Mouse (Mus musculus): ENCODE results near the gene Fto. TPM values are rescaled to one million over a fixed set of nuclear protein-coding genes. Genes with fewer than 3 reads are reported as not detected.

Gene Fto
- polyA plus RNA-seq, 1 experiment from 2014 or later: 16.4 TPM

- Histone ChIP-seq H3K4me3 (replicated peaks) (no peak overlapping the region), H3K4me1 (replicated peaks) (no peaks in the 10 kb centered on the region), H3K27ac (no peak overlapping the region), H3K4me2 (no peak overlapping the region), H3K36me3 (0 out of 2 replicates have a peak, but pooled peaks cover 10% of the 10 kb centered on the region), H3K9me3 (replicated peaks) (no peaks in the 10 kb centered on the region), H3K27me3 (no peaks in the 10 kb centered on the region), H3K9ac (no peak overlapping the region)
- ATAC-seq (ENCODE audit: low read depth): no peak
- WGBS (ENCODE audit: insufficient replicate concordance): 84% methylated on average over 10 of the region's 10 CpGs
- DNase-seq: no peak
Observed at GRCm38 (mm10) chr8:91488784-91489450, 175.6 kb downstream of the Fto start.

- H3K4me1 ChIP-seq (replicated peaks): 0 out of 2 replicates have a peak, but pooled peaks cover 4% of the 10 kb centered on the region
- H3K27ac ChIP-seq: no peak overlapping the region
- DNase-seq: no peak
- no peaks in the 10 kb centered on the region for H3K27me3 ChIP-seq
- H3K9ac ChIP-seq: no peak overlapping the region
- no peak for ATAC-seq (ENCODE audit: low read depth)
- 68% methylated on average over 5 of the region's 5 CpGs for WGBS (ENCODE audit: insufficient replicate concordance)
- no peak overlapping the region for H3K4me3 ChIP-seq (replicated peaks)
- H3K4me2 ChIP-seq: no peak overlapping the region
- H3K9me3 ChIP-seq (replicated peaks): no peaks in the 10 kb centered on the region
- 0 out of 2 replicates have a peak, but pooled peaks cover 7% of the 10 kb centered on the region for H3K36me3 ChIP-seq
Observed at GRCm38 (mm10) chr8:91490065-91490464, 176.7 kb downstream of the Fto start.

DNA sequence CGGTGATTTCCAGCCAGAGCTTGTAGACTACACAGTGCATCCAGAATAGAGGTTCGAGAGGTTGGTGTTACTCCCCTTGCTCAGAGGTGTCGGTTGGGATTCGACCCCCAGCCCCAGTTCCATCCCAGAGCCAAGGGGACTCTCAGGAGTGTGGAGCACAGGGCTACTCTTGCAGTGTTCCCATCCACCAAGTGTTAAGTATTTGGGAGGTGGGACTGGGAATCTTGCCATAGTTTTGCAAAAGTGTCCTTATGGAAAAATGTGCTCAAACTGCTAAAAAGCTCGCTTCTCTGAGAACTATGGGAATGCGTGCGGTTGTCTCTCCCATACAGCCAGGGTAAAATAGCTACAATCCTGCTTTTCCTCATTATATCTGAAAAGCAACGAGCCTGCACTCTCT lies 180.0 kb downstream of the Fto start:
- no peaks in the 10 kb centered on the region for H3K9me3 ChIP-seq (replicated peaks)
- no peak overlapping the region for H3K9ac ChIP-seq
- no peaks in the 10 kb centered on the region for H3K27me3 ChIP-seq
- peaks cover 5% of the 10 kb centered on the region; the same call in 1 of the 2 replicates for H3K4me1 ChIP-seq (replicated peaks)
- no peak for DNase-seq
- 78% methylated on average over 8 of the region's 8 CpGs for WGBS (ENCODE audit: insufficient replicate concordance)
- no peak overlapping the region for H3K4me3 ChIP-seq (replicated peaks)
- H3K36me3 ChIP-seq: no peaks in the 10 kb centered on the region
- no peak overlapping the region for H3K27ac ChIP-seq
- no peak for ATAC-seq (ENCODE audit: low read depth)
- no peak overlapping the region for H3K4me2 ChIP-seq

DNA sequence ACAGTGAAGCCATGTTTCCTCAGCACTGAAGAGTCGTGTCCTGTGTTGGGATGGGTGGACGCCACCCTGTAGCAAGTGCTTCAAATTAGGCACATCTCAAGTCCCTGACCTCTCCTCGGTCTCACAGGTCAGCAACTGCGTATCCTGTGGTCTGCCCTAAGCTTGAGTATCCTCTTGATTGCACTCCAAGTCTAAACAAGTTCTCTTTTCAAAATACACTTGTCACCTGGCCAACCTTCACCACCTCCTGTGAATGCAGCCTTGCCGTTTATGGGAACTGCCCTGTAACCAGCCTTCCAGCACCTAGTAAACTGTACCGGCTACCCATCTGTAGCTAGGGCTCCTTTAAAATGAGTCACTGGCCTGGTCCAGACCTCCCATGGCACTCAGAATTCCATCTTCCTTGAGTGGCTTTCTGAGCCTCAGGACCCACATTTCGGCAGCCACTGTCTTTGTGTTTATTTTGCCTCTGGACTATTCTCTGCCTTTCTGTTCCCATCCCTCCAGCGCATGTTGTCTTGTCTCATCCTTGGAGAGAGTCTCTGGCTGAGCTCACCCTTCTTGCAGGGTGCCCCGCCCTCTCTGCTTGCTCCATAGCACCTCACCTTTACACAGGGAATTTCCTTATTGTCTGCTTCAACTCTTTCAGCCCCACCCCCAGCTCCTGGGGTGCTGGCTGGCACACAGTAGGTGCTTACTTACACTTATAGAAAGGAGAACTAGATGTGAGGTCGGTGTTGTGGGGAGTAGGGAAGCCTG lies 181.4 kb downstream of the Fto start:
- Histone ChIP-seq H3K4me1 (replicated peaks) (peaks cover 5% of the 10 kb centered on the region; the same call in 1 of the 2 replicates), H3K9me3 (replicated peaks) (no peaks in the 10 kb centered on the region), H3K27me3 (no peaks in the 10 kb centered on the region), H3K9ac (no peak overlapping the region), H3K4me3 (replicated peaks) (no peak overlapping the region), H3K36me3 (no peaks in the 10 kb centered on the region), H3K27ac (no peak overlapping the region), H3K4me2 (no peak overlapping the region)
- ATAC-seq (ENCODE audit: low read depth) (no peak), DNase-seq (no peak)
- WGBS (ENCODE audit: insufficient replicate concordance): 66% methylated on average over 10 of the region's 10 CpGs

DNA sequence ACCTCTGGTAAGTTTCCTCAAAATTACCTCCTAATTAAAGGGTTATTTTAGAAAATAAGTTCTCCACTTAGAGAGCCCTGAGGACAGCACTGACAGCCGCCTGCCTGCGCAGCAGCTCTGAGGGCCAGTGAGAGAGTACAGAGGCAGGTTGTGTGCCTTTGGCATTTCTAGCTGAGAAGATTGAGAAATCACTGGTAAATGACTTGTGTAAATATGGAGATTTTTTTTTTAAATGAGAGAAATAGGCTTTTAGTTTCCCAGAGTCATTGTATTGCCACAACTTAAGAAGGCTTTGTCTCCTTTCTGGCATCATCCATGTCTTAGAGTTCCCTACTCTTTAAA lies 181.9 kb downstream of the Fto start:
- Histone ChIP-seq H3K4me1 (replicated peaks) (peaks cover 5% of the 10 kb centered on the region; the same call in 1 of the 2 replicates), H3K9ac (no peak overlapping the region), H3K27ac (no peak overlapping the region), H3K4me3 (replicated peaks) (no peak overlapping the region), H3K4me2 (no peak overlapping the region), H3K9me3 (replicated peaks) (no peaks in the 10 kb centered on the region), H3K36me3 (no peaks in the 10 kb centered on the region), H3K27me3 (no peaks in the 10 kb centered on the region)
- ATAC-seq (ENCODE audit: low read depth) (no peak), DNase-seq (no peak)
- WGBS (ENCODE audit: insufficient replicate concordance): 71% methylated on average over 2 of the region's 2 CpGs

DNA sequence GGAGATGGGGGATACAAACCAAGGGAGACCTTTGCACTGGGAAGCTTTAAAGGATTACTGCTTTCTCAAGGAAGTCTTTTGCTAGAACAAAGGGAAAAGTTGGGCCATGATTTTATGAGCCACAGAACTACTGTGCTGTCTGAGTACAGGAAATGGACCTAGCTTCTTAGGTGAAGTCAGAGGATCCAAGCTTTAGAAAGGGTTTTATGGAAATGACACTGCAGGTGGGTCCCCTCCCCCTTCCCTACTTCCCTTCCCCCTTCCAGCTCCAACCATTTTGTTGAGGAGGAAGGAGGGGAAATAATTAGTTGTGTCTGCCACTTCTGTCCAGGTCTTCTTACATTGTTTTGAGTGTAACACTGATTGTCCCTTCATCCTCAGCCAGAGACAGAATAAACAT lies 182.7 kb downstream of the Fto start:
- ATAC-seq (ENCODE audit: low read depth): no peak

GRCm38 (mm10) chr8:91496936-91497335 lies 183.6 kb downstream of the Fto start:
- no peaks in the 10 kb centered on the region for H3K9me3 ChIP-seq (replicated peaks)
- H3K4me2 ChIP-seq: no peak overlapping the region
- H3K27ac ChIP-seq: no peak overlapping the region
- 25% methylated on average over 7 of the region's 7 CpGs for WGBS (ENCODE audit: insufficient replicate concordance)
- no peak overlapping the region for H3K9ac ChIP-seq
- H3K27me3 ChIP-seq: no peaks in the 10 kb centered on the region
- no peak for ATAC-seq (ENCODE audit: low read depth)
- no peak overlapping the region for H3K4me3 ChIP-seq (replicated peaks)
- H3K4me1 ChIP-seq (replicated peaks): peaks cover 5% of the 10 kb centered on the region; the same call in 1 of the 2 replicates
- DNase-seq: no peak
- H3K36me3 ChIP-seq: no peaks in the 10 kb centered on the region

More for the DNA sequence above, 182.7 kb downstream of the Fto start:
- H3K27ac ChIP-seq: no peak overlapping the region
- DNase-seq: no peak
- no peak overlapping the region for H3K4me3 ChIP-seq (replicated peaks)
- no peaks in the 10 kb centered on the region for H3K36me3 ChIP-seq
- no peak overlapping the region for H3K9ac ChIP-seq
- no peaks in the 10 kb centered on the region for H3K9me3 ChIP-seq (replicated peaks)
- H3K4me2 ChIP-seq: no peak overlapping the region
- no peaks in the 10 kb centered on the region for H3K27me3 ChIP-seq
- peaks cover 5% of the 10 kb centered on the region; the same call in 1 of the 2 replicates for H3K4me1 ChIP-seq (replicated peaks)

DNA sequence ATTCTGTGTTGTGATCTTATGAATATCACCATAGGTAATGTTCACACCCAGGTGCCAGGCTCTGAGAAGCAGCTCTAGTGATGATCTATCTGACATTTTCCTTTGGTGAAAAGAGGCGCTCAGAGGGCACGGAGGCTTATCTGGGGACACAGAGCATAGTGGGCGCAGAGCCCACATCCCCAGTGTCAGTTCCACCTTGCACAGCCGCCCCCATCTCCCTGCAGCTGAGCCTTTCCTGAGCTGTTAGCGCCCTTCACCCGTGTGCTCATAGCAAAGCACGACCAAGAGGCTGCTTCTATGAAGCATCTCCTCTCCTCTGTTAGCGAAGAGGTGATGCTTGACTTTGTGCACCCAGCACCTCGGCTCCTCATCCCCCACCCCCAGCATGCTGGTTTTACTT lies 185.3 kb downstream of the Fto start:
- Histone ChIP-seq H3K9ac (no peak overlapping the region), H3K27me3 (no peaks in the 10 kb centered on the region), H3K36me3 (no peaks in the 10 kb centered on the region), H3K4me2 (no peak overlapping the region), H3K4me3 (replicated peaks) (no peak overlapping the region), H3K27ac (no peak overlapping the region), H3K4me1 (replicated peaks) (peaks cover 5% of the 10 kb centered on the region; the same call in 1 of the 2 replicates), H3K9me3 (replicated peaks) (no peaks in the 10 kb centered on the region)
- ATAC-seq (ENCODE audit: low read depth) (no peak), DNase-seq (no peak)
- WGBS (ENCODE audit: insufficient replicate concordance): 59% methylated on average over 9 of the region's 9 CpGs

GRCm38 (mm10) chr8:91499303-91499702 lies 186.0 kb downstream of the Fto start:
- Histone ChIP-seq H3K27ac (no peak overlapping the region), H3K27me3 (no peaks in the 10 kb centered on the region), H3K4me3 (replicated peaks) (no peak overlapping the region), H3K9me3 (replicated peaks) (no peaks in the 10 kb centered on the region), H3K4me2 (no peak overlapping the region), H3K4me1 (replicated peaks) (peaks cover 5% of the 10 kb centered on the region; the same call in 1 of the 2 replicates), H3K36me3 (no peaks in the 10 kb centered on the region), H3K9ac (no peak overlapping the region)
- 61% methylated on average over 2 of the region's 2 CpGs for WGBS (ENCODE audit: insufficient replicate concordance)
- ATAC-seq (ENCODE audit: low read depth) (no peak), DNase-seq (no peak)

DNA sequence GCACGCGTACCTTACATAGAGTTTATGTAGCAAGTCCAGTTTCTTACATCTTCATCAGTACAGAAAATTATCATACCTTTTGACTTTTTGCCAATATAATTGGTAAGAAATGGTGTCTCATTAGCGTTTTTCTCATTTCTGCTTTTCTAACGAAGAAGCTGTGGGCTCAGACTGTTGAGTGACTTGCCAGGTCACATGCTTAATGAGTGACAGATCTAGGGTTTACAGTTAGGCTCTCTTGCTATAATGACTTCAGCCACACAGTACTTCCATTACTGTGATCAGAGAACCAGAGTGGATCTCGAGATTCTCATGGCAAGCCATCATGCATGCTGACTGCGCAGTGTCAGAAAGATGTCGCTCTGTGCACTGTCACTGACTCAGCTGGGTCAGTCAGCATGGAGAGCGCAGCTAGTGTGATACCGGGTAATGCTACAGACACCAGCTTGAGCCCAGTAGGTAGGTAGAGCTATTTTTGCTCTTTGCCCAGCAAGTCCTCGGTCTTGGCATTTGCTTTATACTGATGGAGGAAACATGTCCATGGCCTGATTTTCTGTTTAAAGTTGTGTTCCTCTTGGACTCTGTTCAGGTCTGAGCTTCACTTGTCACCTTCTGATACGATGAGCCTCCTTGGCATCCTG lies 188.8 kb downstream of the Fto start:
- H3K4me3 ChIP-seq (replicated peaks): no peak overlapping the region
- no peak for DNase-seq
- no peak overlapping the region for H3K27ac ChIP-seq
- no peak for ATAC-seq (ENCODE audit: low read depth)
- H3K9me3 ChIP-seq (replicated peaks): no peaks in the 10 kb centered on the region
- peaks cover 5% of the 10 kb centered on the region; the same call in 1 of the 2 replicates for H3K4me1 ChIP-seq (replicated peaks)
- no peaks in the 10 kb centered on the region for H3K27me3 ChIP-seq
- H3K36me3 ChIP-seq: no peaks in the 10 kb centered on the region
- H3K4me2 ChIP-seq: no peak overlapping the region
- WGBS (ENCODE audit: insufficient replicate concordance): 75% methylated on average over 11 of the region's 11 CpGs
- no peak overlapping the region for H3K9ac ChIP-seq

GRCm38 (mm10) chr8:91502791-91503190 lies 189.5 kb downstream of the Fto start:
- Histone ChIP-seq H3K9me3 (replicated peaks) (no peaks in the 10 kb centered on the region), H3K4me2 (no peak overlapping the region), H3K36me3 (no peaks in the 10 kb centered on the region), H3K4me1 (replicated peaks) (peaks cover 10% of the 10 kb centered on the region; the same call in 1 of the 2 replicates), H3K27ac (no peak overlapping the region), H3K4me3 (replicated peaks) (no peak overlapping the region), H3K9ac (no peak overlapping the region), H3K27me3 (no peaks in the 10 kb centered on the region)
- 67% methylated on average over 5 of the region's 5 CpGs for WGBS (ENCODE audit: insufficient replicate concordance)
- ATAC-seq (ENCODE audit: low read depth) (no peak), DNase-seq (no peak)

All from liver, embryonic 13.5 days (tissue).